Mouse (Mus musculus) liver, embryonic 14.5 days (tissue): Measurements from ENCODE around the gene 4921536K21Rik. TPM values are rescaled to one million over a fixed set of nuclear protein-coding genes. Genes with fewer than 3 reads are reported as not detected.

Source experiments
- ATAC-seq: fragments of 200-750 bp; cut with Nextera tagmentation; 2 replicates; pipeline ENCODE4 v1.8.0; 2017; ENCODE audit warnings: moderate number of reproducible peaks, mild to moderate bottlenecking, moderate library complexity; ENCODE audit not compliant: insufficient read depth
- DNase-seq, 3 experiments: peaks; one replicate each; pipeline ENCODE4 v3.0.0-alpha.2; 2012 to 2013; ENCODE audit warnings: low read depth in 3 of 3, low spot score in 3 of 3
- H3K27ac ChIP-seq: fragments of 300-500 bp; sonication (generic); 2 replicates; pipeline ENCODE4 v1.5.1; 2014; ENCODE audit warnings: moderate library complexity, mild to moderate bottlenecking, control low read depth, inconsistent platforms
- H3K27me3 ChIP-seq: fragments of 300-500 bp; sonication (generic); 2 replicates; pipeline ENCODE4 v1.6.1; 2014; ENCODE audit warnings: mild to moderate bottlenecking, low read length, moderate library complexity; ENCODE audit not compliant: control insufficient read depth, insufficient read depth
- H3K36me3 ChIP-seq: fragments of 300-500 bp; sonication (generic); replicated peaks from 2 replicates; pipeline ENCODE4 v1.6.1; 2014; ENCODE audit warnings: low read depth; ENCODE audit not compliant: control insufficient read depth, insufficient read depth
- H3K4me1 ChIP-seq, 2 experiments: fragments of 200-500 bp in 1 of 2; fragments of 300-500 bp in 1 of 2; sonication (generic) in 1 of 2; replicated peaks; 2 replicates each; pipeline ENCODE4 v1.6.1; 2012 to 2014; ENCODE audit warnings: antibody characterized with exemption in 1 of 2, inconsistent platforms in 1 of 2, low read length in 1 of 2; ENCODE audit not compliant: control insufficient read depth in 2 of 2, insufficient read depth in 2 of 2
- H3K4me2 ChIP-seq: fragments of 300-500 bp; sonication (generic); 2 replicates; pipeline ENCODE4 v1.6.1; 2014; ENCODE audit warnings: low read depth, mild to moderate bottlenecking, control low read depth, moderate library complexity
- H3K4me3 ChIP-seq, 2 experiments: fragments of 200-500 bp in 1 of 2; fragments of 300-500 bp in 1 of 2; sonication (generic) in 1 of 2; 2 replicates each; pipeline ENCODE4 v1.5.1; 2012 to 2014; ENCODE audit warnings: low read depth in 2 of 2, low read length in 2 of 2, mild to moderate bottlenecking in 2 of 2, control low read depth in 1 of 2, inconsistent platforms in 1 of 2, moderate library complexity in 1 of 2; ENCODE audit not compliant: insufficient read depth in 1 of 2
- H3K9ac ChIP-seq: fragments of 300-500 bp; sonication (generic); replicated peaks from 2 replicates; pipeline ENCODE4 v1.6.1; 2014; ENCODE audit warnings: mild to moderate bottlenecking, control low read depth, moderate library complexity
- H3K9me3 ChIP-seq: fragments of 300-500 bp; sonication (generic); 2 replicates; pipeline ENCODE4 v1.6.1; 2016; ENCODE audit warnings: low read length, mixed read lengths; ENCODE audit not compliant: control insufficient read depth
- CTCF ChIP-seq: IDR thresholded peaks from 2 replicates; pipeline ENCODE4 v1.5.1; 2016; ENCODE audit warnings: antibody characterized with exemption, low read depth, control low read depth
- EP300 ChIP-seq: IDR thresholded peaks from 2 replicates; pipeline ENCODE4 v1.6.1; 2016; ENCODE audit warnings: antibody characterized with exemption, low read depth
- WGBS: fragments of 180-500 bp; shearing (Covaris S2); extraction: QIAGEN DNeasy Blood & Tissue Kit; methylation state at CpG from one replicate; pipeline ENCODE4 v1.1.7; 2014; ENCODE audit not compliant: insufficient replicate concordance; 5-methylcytosine and 5-hydroxymethylcytosine counted together
- polyA plus RNA-seq, 2 experiments: library from polyadenylated mRNA; depleted of rRNA in 1 of 2; stranded (reverse) in 1 of 2; unstranded in 1 of 2; fragments of >200 nt; fragmentation: Nextera tagmentation in 1 of 2; extraction: Ambion mirVana in 1 of 2; gene quantifications; 2 replicates each; pipeline versions ENCODE4 v1.2.1 to v1.2.3; 2012 to 2014

Gene 4921536K21Rik
- polyA plus RNA-seq, 2 experiments, result 0.02 TPM; not detected in 1

DNA sequence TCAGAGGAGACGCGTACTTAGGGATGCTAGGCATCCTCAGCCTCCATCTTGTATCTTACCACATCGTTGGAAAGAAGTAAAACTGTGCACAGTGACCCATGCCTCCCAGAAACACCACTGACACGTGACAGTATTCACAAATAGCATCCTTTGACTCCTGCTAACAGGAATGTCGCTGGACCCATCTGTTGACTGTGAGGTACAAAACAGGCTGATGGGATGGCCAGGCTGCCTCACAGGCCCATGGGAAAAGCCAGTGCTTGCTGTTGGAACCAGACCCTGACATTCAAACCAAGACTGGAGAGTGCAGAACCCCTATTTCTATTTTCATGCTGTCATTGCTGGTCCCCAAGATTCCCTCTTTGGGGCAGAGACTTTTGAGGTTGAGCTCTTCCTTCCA, 37.0 kb downstream of the 4921536K21Rik start:
- WGBS, result 57% methylated on average over 5 of the region's 5 CpGs

DNA sequence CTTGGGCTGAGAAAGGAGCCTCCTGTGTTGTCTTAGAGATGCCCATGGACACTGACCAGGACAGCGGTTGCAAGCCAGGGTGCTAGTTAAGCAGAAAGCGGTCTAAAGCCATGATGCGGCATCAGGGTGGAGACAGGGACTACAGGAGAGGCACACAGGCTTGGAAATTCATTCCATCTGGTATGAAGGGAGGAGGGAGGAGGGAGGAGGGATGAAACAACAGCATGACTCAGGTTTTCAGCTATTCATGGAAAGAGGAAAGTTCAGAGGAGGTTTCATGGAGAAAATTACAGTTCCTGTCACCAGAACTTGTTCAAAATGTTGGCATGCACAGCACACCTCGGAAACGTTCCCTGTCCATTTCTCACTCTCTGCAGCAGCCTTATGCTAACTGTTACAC, 39.1 kb downstream of the 4921536K21Rik start:
- ATAC-seq (no peak), DNase-seq (no peak)
- WGBS, result 67% methylated on average over 5 of the region's 5 CpGs
- Histone ChIP-seq H3K27me3 (no peaks in the 10 kb centered on the region), H3K4me2 (no peak overlapping the region), H3K4me1 (no peaks in the 10 kb centered on the region), H3K36me3 (no peaks in the 10 kb centered on the region), H3K27ac (no peak overlapping the region), H3K9me3 (no peaks in the 10 kb centered on the region), H3K4me3 (no peak overlapping the region), H3K9ac (no peak overlapping the region)
- TF ChIP-seq EP300, result no peak
- TF ChIP-seq CTCF, result no peak

More for the DNA sequence above, 37.0 kb downstream of the 4921536K21Rik start:
- no peak for TF ChIP-seq EP300
- no peak for TF ChIP-seq CTCF
- Histone ChIP-seq H3K9ac (no peak overlapping the region), H3K4me1 (no peaks in the 10 kb centered on the region), H3K27me3 (no peaks in the 10 kb centered on the region; the same call in 1 of the 2 replicates), H3K4me3 (no peak overlapping the region), H3K27ac (no peak overlapping the region), H3K4me2 (no peak overlapping the region), H3K36me3 (no peaks in the 10 kb centered on the region), H3K9me3 (no peaks in the 10 kb centered on the region)
- DNase-seq (no peak), ATAC-seq (no peak)

- Histone ChIP-seq H3K9ac (no peak overlapping the region), H3K4me2 (no peak overlapping the region), H3K4me3 (no peak overlapping the region), H3K4me1 (no peaks in the 10 kb centered on the region), H3K36me3 (no peaks in the 10 kb centered on the region), H3K27me3 (no peaks in the 10 kb centered on the region), H3K9me3 (no peaks in the 10 kb centered on the region), H3K27ac (no peak overlapping the region)
- ATAC-seq (no peak), DNase-seq (no peak)
- no peak for TF ChIP-seq EP300
- TF ChIP-seq CTCF, result no peak
- WGBS, result 60% methylated on average over 3 of the region's 3 CpGs
Measured at GRCm38 (mm10) chr11:3854156-3854555, 40.7 kb downstream of the 4921536K21Rik start.

DNA sequence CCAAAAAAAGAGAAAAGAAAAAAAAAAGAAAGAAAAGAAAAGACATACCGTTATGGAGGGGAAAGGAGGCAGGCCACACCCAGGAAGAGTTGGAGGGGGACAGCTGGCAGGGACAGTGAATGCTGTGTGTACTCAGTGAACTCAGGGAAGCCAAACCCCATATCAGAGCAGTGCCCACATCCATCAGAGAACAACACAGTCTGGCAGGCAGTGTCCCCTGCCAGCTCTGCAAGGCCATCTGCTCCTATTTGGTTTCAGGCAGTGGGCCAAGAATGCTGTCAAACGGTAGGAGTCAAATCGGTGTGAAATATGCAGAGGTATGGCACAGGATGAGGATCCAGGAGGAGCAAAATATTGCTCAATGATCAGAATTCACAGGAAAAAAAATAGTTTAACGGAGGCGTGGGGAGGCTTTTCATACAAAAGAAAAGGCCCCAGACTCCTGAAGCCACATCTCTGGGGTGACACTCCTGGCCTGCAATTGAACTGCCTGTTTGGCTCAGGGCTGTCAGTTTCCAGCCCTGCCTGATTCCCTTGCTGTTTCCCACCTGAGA, 41.3 kb downstream of the 4921536K21Rik start:
- H3K27me3 ChIP-seq, result no peaks in the 10 kb centered on the region
- no peak overlapping the region for H3K4me2 ChIP-seq
- H3K9ac ChIP-seq, result no peak overlapping the region
- H3K4me1 ChIP-seq, result no peaks in the 10 kb centered on the region
- no peak overlapping the region for H3K4me3 ChIP-seq
- WGBS, result 71% methylated on average over 5 of the region's 5 CpGs
- TF ChIP-seq CTCF (no peak), EP300 (no peak)
- no peak overlapping the region for H3K27ac ChIP-seq
- no peaks in the 10 kb centered on the region for H3K9me3 ChIP-seq
- no peaks in the 10 kb centered on the region for H3K36me3 ChIP-seq
- DNase-seq (no peak), ATAC-seq (no peak)

DNA sequence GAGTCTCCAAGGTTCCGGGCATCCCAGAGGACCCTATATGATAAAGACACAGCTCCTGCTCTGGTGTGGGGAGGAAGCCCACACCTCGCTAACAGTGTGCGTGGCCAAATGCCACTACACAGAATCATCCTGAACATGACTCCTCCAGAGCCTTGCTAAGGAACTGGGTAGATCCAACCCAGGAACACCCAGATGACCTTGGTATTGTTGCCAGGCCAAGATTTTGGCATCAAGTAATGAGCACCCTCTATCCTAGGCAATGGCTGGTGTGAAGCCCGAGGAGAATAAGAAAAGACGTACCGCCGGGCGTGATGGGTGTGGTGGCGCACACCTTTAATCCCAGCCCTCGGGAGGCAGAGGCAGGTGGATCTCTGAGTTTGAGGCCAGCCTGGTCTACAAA, 41.9 kb downstream of the 4921536K21Rik start:
- H3K36me3 ChIP-seq, result no peaks in the 10 kb centered on the region
- no peaks in the 10 kb centered on the region for H3K27me3 ChIP-seq
- no peak for ATAC-seq
- no peak overlapping the region for H3K9ac ChIP-seq
- no peak overlapping the region for H3K4me2 ChIP-seq
- no peaks in the 10 kb centered on the region for H3K9me3 ChIP-seq
- no peak overlapping the region for H3K4me3 ChIP-seq
- TF ChIP-seq EP300 (no peak), CTCF (no peak)
- H3K4me1 ChIP-seq, result no peaks in the 10 kb centered on the region
- 79% methylated on average over 10 of the region's 10 CpGs for WGBS
- H3K27ac ChIP-seq, result no peak overlapping the region
- DNase-seq, result no peak
